Mouse (Mus musculus): ENCODE results near the gene B4galt3.

B4galt3 gene

GRCm38 (mm10) chr1:171320151-171320550 lies 50.0 kb downstream of the B4galt3 start:
- ChIA-PET CTCF (interaction anchor here in 1 of 4 experiments (0.8 to 2.2 kb wide), 8 partner anchors 14 to 244 kb away, joined by 3 to 9 read pairs (median 4); partner anchors contain the start of genes Klhdc9 and Ppox), POLR2A (interaction anchor here (0.6 to 5.1 kb wide), 46 partner anchors 8 to 425 kb away, joined by 3 to 72 read pairs (median 4); partner anchors contain the start of genes Dedd (in 3 of the 4), Nit1 (in 3 of the 4), Pfdn2 (in 3 of the 4) and Klhdc9 (in 2 of the 4))

DNA sequence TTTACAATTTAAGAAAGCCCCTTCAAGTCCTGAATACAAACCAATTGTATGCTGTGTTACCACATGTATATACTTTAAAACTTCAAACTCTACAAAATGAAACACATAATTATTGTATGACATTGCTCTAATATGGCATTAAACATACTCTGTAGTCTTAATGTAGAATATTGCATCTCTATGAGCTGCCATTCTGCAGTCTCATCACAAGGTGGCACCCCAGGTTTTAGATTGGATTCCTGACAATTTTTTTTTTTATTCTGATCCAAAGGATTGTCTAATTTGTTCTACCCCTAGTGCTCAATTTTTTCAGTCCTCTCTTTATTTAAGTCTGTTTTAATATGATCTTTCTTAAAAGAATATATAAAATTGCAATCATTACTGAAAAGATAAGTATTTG lies 51.3 kb downstream of the B4galt3 start:
- ChIA-PET CTCF (interaction anchor here (0.6 to 4.9 kb wide), 34 partner anchors 14 to 247 kb away, joined by 3 to 67 read pairs (median 4); partner anchors contain the start of genes Klhdc9 (in 2 of the 4), Nit1 (in 2 of the 4), Pfdn2 (in 2 of the 4) and Ppox (in 2 of the 4)), POLR2A (interaction anchor here (0.6 to 5.1 kb wide), 47 partner anchors 9 to 181 kb away, joined by 3 to 72 read pairs (median 5); partner anchors contain the start of genes Klhdc9 (in 3 of the 4), Nit1 (in 3 of the 4), Pfdn2 (in 3 of the 4) and Alyref2 (in 2 of the 4))

DNA sequence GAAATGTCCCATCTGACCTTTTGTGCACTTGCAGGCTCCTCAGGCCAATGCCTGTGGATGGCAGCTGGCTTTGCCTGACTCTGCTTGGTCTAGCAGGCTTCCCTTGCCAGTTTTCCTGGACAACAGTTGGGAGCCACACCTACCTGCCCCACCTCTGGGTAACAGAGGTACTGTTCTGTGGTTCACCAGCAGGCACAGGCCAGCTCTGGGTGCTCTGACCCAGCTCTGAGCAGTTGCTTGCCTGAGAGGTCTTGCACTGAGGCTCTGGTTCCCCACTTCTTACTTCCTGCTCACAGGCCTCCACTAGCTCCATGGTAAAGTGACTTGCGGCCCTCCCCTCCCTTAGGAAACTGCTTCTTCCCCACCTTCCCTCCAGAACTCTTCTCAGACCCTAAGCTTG lies 51.9 kb downstream of the B4galt3 start:
- ChIA-PET POLR2A (interaction anchor here (0.6 to 5.1 kb wide), 60 partner anchors 9 to 181 kb away, joined by 3 to 72 read pairs (median 4); partner anchors contain the start of genes Klhdc9 (in 3 of the 4), Nit1 (in 3 of the 4), Pfdn2 (in 3 of the 4) and Alyref2 (in 2 of the 4)), CTCF (interaction anchor here (0.5 to 4.9 kb wide), 43 partner anchors 11 to 807 kb away, joined by 3 to 67 read pairs (median 4); partner anchors contain the start of genes Klhdc9 (in 2 of the 4), Nit1 (in 2 of the 4), Pfdn2 (in 2 of the 4) and Ppox (in 2 of the 4))

- POLR2A ChIA-PET: interaction anchor here in 2 of 4 experiments (0.8 to 3.1 kb wide), 14 partner anchors 9 to 176 kb away, joined by 3 to 20 read pairs (median 4); partner anchors contain the start of genes B4galt3 (in 2 of the 2), Nit1 (in 2 of the 2), Pfdn2 (in 2 of the 2) and Klhdc9 (in 1 of the 2)
- CTCF ChIA-PET: interaction anchor here in 2 of 4 experiments (0.5 to 4.9 kb wide), 3 partner anchors 32 to 176 kb away, joined by 3 to 67 read pairs (median 3); partner anchors contain the start of gene Klhdc9 (in 1 of the 2)
Observed at GRCm38 (mm10) chr1:171325571-171325970, 55.4 kb downstream of the B4galt3 start.

All from embryonic stem cell, embryonic (primary cell).